Mouse (Mus musculus): ENCODE measurements around the gene Anp32a. TPM values are rescaled to one million over a fixed set of nuclear protein-coding genes. Genes with fewer than 3 reads are reported as not detected.
A peak's percentile ranks its signal among the peaks of the same experiment; 100 is the strongest.

Gene Anp32a
- total RNA-seq, 1 experiment from 2014 or later: 731 TPM

DNA sequence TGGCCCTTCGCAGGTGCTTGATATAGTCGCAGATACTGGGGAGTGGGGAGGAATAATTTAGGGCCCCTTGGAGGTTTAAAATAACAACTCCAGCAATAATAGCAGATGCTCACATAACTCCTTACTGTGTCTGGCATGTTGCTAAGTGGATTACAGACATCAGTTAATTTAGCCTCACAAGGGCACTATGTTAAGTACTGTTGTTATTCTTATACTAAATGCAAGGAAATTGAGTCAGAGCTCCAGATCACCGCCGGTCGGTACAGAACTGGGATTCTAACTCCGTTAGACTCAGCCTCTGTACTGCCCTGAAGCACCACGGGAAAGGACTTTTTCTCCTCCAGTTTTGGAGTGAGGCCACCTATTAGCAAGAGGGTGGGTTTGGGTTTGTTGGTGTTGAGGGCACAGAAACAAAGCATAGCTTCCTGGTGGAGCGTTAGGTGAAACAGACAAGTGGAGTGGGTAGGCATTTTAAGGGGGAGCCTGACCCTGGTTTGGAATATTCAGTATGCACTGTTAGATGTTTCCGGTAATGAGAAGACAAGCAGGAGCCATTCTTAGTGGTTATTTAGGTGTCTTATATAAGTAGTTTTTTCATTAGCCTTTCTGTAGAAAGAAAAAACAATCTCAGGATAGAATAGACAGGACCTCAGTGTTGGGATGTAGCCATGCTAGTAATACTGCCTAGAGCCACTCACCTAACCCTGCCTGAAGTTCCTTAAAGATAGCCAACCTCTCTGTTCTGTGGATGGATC is 4.7 kb downstream of the Anp32a start:
- no peak for ATAC-seq (replicated peaks; ENCODE audit: low read depth, poor library complexity, severe bottlenecking)

DNA sequence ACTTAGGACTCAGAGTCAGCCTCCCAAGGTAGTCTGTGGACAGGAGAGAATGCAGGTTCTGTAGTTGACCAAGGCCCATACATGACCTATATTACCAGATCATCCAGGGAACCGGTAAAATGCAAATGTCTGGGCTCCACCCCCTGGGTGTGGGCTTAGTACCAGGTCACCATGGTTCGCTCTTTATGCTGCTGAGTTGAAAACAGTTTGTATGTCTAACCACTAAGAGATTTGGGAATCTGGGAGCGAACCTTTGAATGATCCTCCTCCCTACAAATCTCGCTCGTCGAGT is 5.2 kb downstream of the Anp32a start:
- ATAC-seq (replicated peaks; ENCODE audit: low read depth, poor library complexity, severe bottlenecking): no peak

DNA sequence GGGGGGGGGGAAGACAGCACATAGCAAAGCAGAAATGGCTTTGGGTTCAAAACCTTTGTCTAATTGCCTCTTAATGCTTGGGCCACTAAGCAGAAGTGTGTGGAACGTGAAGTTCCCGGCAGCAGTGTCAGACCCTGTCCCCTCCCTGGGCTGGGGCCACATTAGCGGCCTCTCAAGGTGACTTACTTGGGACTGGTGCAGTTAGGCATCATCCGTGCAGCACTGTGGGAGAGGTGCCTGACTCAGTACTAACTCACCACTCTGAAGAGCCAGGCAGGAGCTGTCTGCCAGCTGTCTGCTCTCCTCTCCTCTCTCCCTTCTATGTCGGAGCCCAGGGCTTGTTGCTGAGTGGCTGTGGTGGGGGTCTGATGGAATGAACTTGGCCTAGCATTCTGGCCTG is 6.1 kb downstream of the Anp32a start:
- no peak for ATAC-seq (replicated peaks; ENCODE audit: low read depth, poor library complexity, severe bottlenecking)

DNA sequence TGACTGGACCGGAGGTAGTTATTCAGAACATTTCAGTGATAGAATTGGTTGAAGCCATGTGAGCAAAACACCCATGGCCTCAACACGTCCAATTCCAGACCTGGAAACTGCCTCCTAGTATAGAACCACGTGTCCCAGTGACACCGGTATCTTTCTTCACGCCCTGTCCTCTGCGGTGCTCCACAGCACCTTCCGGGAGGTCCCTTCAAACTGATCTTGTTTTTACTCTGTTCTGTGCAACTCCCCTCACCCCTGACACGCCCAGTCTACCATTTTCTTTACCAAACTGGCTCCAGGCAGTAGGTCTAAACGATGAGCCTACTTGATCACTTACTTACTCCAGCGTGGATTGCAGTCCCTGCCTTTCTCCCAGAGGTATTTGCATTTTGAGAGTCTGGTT is 7.0 kb downstream of the Anp32a start:
- ATAC-seq (replicated peaks; ENCODE audit: low read depth, poor library complexity, severe bottlenecking): no peak

DNA sequence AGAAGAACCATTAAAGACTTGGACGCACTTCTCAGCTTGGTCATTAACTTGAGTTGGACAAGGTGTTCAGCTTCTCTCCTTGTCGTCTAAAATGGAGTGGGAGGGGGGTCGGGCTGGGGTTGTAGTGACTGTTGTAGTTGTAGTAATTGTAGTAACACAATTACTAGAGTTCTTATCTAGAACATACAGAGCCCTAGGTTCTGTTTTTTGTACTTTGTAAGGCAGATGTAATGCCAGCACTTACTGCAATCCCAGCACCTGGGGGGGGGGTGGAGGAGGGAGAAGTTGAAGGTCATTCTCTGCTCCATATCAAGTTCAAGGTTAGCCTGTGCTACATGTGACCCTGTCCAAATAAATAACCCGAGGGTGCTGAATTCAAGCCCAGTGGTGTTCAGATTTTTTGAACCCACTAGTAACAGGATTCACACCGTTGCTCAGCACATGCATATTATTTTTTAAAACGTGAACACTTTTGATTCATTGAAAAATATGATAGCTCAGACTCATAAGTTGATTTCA is 7.4 kb downstream of the Anp32a start:
- ATAC-seq (replicated peaks; ENCODE audit: low read depth, poor library complexity, severe bottlenecking): no peak

DNA sequence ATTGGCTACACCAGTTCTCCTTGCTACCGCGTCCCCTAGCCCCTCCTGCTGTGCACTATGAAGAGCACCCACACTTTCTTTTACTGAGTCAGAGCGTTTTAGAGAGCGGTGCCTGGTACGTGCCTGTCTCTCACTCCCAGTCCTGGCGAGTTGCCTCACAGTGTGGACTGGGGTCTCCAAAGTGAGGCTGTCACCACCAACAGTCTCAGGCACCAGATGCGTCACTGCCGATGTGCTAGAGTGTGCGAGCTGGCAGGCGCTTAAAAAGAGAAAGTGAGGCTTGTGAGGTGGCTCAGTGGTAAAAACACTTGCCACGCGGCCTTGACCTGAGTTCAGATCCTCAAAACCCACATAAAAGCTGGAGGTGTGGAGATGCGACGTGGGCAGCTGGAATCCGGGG is 8.2 kb downstream of the Anp32a start:
- ATAC-seq (replicated peaks; ENCODE audit: low read depth, poor library complexity, severe bottlenecking): no peak

DNA sequence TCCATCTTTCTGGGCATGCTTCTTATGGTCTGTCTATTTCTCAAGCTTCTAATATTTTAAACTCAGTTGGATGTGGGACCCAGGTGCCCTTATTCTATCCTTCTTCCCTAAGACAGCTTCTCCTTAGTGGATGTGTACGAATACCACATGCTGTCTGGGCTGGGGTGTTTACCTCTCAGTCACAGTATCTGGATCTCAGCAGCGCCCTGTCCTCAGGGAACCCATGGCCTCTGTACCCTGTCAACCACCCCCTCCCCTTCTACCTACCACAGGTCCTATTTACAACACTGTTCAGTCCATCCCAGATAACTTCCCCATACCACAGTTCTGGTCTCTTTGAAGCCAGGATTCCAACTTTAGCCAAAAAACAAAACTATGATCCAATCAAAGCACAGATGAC is 9.6 kb downstream of the Anp32a start:
- no peak for ATAC-seq (replicated peaks; ENCODE audit: low read depth, poor library complexity, severe bottlenecking)

DNA sequence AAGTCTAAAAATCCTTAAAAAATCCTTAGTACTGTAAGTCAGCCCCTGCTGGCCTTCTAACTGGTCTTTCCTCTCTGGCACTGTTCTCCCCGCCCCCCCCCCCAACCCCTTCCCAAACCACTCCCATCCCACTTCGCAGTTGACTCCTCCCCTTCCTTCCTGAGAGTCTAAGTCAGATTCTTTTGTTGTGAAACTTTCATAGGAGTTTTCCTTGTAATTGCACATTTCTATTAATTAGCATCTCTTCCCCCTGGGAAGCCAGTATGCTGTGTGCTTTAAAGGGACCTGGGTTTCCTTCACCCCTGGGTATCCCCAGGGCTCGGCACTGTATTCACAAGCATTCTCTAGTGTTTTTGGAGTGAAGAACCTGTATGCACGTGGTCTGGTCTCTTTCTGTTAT is 10.1 kb downstream of the Anp32a start:
- no peak for ATAC-seq (replicated peaks; ENCODE audit: low read depth, poor library complexity, severe bottlenecking)

DNA sequence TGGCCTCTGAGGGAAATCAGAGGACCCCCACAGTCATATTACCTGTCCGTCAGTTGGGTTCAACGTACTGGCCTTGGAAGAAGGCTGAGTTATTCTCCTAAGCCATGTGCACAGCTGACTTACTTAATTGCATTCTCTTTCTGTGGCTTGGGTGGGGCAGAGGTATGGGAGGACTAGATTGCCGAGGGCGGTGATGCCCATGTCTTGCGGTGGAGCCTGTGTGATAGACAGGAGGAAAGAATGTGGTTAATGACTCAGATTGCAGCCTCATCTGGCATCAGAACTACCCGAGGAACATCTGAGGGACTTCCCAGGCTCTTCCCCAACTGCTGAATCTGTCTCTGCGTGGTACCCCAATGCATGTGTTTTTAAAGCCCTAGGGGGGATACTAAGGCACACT is 12.7 kb downstream of the Anp32a start:
- ATAC-seq (replicated peaks; ENCODE audit: low read depth, poor library complexity, severe bottlenecking): peak; percentile 95

DNA sequence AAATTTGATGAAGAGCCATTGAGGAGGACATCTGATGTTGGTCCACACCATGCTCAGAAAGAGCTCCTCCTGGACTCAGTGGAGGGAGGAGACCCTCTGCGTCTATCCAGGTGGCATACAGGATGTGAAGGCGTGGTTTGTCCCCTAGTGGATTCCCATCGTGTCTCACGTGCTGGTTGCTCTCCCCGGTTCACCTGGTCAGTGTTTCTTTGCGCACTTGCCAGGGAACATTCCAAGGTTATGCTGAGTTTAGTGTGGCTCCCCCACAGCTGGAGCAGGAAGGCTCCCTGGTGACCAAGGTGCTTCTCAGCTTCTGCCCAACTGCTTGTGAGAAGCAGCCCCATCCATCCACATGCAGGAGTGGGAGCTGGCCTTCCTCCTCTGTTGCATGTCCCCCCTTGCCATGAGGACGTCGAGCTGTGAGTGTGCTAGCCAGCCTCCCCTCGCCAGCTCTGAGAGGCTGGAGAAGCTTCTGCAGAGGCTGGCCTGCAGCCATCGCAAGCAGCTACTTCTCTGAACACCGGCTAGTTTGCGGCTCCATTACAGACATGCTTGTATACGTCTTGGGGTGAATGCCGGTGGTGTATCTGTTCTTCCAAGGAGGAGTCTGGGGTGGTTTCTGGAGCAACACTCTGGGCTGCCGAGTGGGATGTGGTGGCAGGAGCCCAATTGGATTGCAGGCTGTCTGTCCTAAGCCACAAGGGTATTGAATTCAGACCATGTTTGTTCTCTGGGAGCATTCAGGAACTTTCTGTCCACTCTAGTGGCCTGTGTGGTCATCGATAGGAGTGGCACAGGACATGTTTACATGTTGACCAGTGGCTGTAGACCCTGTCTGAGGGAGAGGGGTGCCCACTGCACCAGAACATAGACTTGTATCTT is 14.0 kb downstream of the Anp32a start:
- ATAC-seq (replicated peaks; ENCODE audit: low read depth, poor library complexity, severe bottlenecking): no peak

DNA sequence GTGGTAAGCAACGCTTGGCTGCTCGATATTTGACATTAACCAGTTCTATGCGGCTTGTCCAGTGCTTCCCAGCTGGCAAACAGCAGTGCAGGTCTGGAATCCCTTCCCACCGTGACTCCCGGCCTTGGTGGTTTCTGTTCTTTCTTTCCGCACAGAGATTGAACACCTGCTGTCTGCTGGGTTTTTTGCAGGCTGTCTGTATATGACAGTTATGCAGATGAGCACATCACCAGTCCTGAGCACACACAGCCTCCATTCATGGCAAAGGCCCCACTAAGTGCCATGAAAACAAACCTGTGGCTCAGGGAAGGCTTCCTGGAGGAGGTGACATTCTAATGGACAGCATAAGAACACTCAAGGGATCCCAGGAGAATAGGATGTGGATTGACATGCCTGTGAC is 14.7 kb downstream of the Anp32a start:
- ATAC-seq (replicated peaks; ENCODE audit: low read depth, poor library complexity, severe bottlenecking): no peak

DNA sequence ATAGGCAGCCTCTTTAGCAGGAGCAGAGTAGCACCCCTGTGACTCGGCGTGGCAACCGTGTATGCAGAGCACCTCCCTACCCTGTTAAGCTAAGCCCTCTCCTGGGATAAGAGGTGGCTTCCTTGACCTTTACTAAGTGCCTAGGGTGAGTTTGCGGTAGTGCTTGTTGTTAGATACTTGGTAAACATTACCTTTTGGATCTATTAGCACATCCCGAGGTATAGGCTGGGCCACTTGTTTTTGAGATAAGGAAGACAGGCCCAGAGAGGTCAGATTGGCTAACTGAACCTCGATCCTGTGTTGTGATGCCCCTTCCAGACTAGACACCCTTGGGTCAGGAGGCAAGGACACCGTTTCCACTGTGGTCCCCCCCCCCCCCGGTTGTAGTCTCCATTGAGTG is 16.5 kb downstream of the Anp32a start:
- ATAC-seq (replicated peaks; ENCODE audit: low read depth, poor library complexity, severe bottlenecking): no peak

DNA sequence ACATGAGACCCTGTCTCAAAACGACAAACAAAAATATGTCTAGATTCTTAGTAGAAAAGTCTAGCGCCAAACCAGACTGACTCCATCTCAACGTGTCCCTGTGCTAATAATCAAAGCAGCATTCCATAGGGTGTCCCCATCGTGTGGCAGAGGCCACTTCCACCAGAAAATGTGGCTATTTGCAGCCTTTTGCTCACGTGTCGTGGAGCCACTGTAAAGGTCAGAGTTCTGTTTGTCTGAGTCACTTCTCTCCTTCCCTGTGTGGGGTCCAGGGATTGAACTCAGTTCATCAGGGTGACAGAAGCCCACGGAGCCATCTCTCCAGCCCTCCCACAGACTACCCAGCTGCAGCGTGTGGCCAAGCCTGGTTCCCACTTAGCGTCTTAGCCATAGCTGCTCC is 17.8 kb downstream of the Anp32a start:
- no peak for ATAC-seq (replicated peaks; ENCODE audit: low read depth, poor library complexity, severe bottlenecking)

DNA sequence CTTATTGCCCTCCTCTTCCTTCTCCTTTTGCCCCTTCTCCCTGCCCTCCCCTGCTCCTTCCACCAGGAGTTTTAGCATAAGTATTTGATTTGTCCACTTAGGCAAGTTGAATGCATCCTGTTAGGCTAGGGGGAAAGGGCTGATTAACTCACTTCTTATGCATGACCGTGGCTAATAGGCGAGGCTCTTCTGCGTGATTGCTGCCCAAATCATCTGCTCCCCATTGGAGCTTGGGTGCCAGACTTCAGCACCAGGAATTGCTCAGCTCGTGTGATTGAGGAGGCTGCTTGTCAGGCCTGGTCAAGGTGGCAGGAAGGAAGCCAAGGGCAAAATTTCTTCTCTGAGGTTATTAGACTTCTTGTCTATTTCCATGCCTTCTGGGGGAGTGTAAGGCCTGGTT is 19.8 kb downstream of the Anp32a start:
- ATAC-seq (replicated peaks; ENCODE audit: low read depth, poor library complexity, severe bottlenecking): no peak

DNA sequence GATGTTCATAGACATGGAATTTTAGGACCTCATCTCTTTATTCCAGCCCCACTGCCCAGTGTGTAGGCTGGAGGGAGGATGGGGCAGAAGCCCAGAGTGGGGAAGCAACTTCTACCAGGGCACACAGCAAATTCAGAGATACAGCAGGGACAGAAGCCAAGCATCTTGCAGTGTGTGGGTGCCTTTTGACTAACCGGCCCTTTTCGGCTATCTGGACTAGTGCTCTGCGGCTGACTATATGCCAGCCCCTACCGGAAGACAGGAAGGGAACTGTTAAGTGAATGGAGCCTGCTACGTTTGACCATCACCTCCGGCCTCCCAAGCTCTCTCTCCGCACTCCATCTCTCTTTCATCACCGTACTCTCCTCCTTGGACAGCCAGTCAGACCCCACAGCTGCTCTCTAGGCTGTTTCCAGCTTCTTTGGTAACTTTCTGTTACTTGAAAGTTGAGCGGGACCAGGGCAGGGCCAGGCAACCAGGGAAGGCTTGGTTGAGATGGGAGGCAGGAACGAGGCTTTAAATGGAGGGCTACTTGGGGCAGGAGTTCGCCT is 21.8 kb downstream of the Anp32a start:
- no peak for ATAC-seq (replicated peaks; ENCODE audit: low read depth, poor library complexity, severe bottlenecking)

DNA sequence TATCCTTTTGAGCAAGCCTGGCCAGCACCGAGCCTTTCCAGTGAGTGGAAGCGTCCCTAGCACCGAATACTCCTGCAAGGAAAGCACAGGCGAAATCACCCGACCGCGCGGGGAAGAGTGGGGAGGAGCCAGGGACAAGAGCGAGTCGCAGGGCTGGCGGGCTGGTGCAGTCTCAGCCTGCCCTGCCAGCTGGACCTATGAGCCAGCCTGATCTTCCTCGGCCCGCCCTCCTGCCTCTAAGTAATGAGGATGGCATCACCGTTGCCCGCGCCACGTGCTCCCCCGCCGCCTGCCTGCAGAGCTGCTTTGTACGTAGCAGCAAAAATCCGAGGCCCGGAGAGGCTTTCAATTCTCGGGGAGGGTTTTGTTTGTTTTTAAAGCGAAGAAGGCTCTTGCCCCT is 22.5 kb downstream of the Anp32a start:
- ATAC-seq (replicated peaks; ENCODE audit: low read depth, poor library complexity, severe bottlenecking): peak; percentile 84

DNA sequence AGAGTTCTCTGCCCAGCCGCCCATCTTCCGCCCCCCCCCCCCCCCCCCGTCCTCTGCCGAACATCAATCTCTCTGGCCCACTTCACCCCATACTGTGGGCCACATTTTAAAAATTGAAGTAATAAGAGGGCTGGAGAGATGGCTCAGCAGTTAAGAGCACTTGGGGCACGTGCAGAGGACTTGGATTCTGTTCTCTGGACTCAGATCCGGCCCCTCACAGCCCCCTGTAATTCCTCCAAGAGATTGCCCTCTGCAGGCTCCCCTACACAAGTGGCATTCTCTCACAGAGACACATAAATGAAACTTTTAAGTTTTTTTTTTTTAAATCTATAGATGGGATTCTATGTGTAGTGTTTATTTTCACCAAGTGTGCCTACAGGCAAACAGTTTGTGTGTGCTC is 23.1 kb downstream of the Anp32a start:
- no peak for ATAC-seq (replicated peaks; ENCODE audit: low read depth, poor library complexity, severe bottlenecking)

DNA sequence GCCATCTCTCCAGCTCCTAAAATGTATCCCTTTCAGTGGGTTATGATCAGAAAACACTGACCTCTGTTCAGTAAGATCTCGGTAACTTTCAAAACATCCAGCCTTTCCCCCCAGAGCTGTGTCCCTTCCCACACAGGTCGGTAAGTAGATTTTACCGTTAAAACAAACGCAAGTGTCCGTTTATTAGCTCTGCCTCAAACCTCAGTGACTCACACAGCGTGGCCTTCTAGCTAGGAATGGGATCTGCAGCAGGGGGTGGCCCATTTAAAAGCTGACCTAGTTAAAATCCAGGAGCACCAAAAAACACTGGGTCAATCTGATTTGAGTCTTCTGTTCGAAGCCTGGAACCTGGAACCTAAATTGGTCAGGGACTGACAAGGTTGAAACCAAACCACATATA is 23.7 kb downstream of the Anp32a start:
- ATAC-seq (replicated peaks; ENCODE audit: low read depth, poor library complexity, severe bottlenecking): no peak

DNA sequence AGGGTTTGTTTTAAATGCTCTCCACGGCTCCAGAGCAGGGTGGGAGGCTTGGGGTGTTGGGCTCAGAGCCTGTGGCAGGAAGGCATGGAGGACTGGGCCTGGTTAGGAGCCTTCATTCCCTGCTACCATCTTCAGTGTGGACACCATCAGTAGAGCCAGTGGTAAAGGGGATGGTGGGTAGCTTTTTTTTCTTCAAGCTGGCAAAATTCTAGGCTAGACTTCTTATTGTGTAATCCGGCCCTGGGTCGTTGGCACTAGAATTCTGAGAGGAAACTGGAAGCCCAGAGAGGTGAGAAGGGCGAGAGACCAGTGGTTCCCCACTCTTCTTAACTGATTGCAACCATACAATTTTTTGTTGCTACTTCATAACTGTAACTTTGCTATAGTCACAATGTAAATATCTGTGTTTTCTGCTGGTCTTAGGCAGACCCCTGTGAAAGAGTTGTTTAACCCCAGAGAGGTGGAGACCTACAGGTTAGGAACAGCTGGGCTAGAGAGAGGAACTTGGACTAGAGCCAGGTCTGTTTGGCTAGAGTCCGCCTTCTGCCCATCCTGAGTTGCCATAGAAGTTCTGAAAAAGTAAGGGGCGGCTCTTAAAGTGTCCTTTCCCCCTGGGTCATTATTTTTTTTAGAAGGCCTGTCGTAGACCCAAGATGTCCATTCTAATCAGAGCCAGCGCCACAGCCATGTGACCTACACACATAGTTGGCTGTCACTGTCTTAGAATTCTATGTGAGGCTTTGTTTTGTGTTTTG is 24.4 kb downstream of the Anp32a start:
- no peak for ATAC-seq (replicated peaks; ENCODE audit: low read depth, poor library complexity, severe bottlenecking)

All from common myeloid progenitor, adult 5-6 weeks (primary cell).